Mouse (Mus musculus) lung, postnatal 0 days (tissue): ENCODE measurements around the gene Pcsk5. TPM values are rescaled to one million over a fixed set of nuclear protein-coding genes. Genes with fewer than 3 reads are reported as not detected.

Source experiments
- ATAC-seq: fragments of 200-750 bp; cut with Nextera tagmentation; 2 replicates; pipeline ENCODE4 v1.8.0; 2017; ENCODE audit warnings: moderate library complexity
- DNase-seq: peaks from one replicate; pipeline ENCODE4 v3.0.0-alpha.2; 2016; ENCODE audit warnings: low spot score
- H3K27ac ChIP-seq: fragments of 300-500 bp; sonication (generic); 2 replicates; pipeline ENCODE4 v1.5.1; 2014; ENCODE audit warnings: antibody characterized with exemption, mild to moderate bottlenecking, low read length, mixed read lengths
- H3K27me3 ChIP-seq: fragments of 300-500 bp; sonication (generic); replicated peaks from 2 replicates; pipeline ENCODE4 v1.6.1; 2014; ENCODE audit warnings: low read length, mixed read lengths; ENCODE audit not compliant: insufficient read depth
- H3K36me3 ChIP-seq: fragments of 300-500 bp; sonication (generic); 2 replicates; pipeline ENCODE4 v1.6.1; 2014; ENCODE audit warnings: low read length, mixed read lengths; ENCODE audit not compliant: insufficient read depth
- H3K4me1 ChIP-seq: fragments of 300-500 bp; sonication (generic); 2 replicates; pipeline ENCODE4 v1.6.1; 2014; ENCODE audit warnings: antibody characterized with exemption, low read depth, low read length, mixed read lengths; ENCODE audit not compliant: insufficient read depth
- H3K4me2 ChIP-seq: fragments of 300-500 bp; sonication (generic); replicated peaks from 2 replicates; pipeline ENCODE4 v1.6.1; 2014; ENCODE audit warnings: low read depth, mild to moderate bottlenecking, low read length, moderate library complexity, mixed read lengths
- H3K4me3 ChIP-seq: fragments of 300-500 bp; sonication (generic); 2 replicates; pipeline ENCODE4 v1.5.1; 2014; ENCODE audit warnings: low read depth, low read length
- H3K9ac ChIP-seq: fragments of 300-500 bp; sonication (generic); replicated peaks from 2 replicates; pipeline ENCODE4 v1.6.1; 2014; ENCODE audit warnings: low read depth, mild to moderate bottlenecking
- H3K9me3 ChIP-seq: fragments of 300-500 bp; sonication (generic); 2 replicates; pipeline ENCODE4 v1.6.1; 2016; ENCODE audit warnings: low read length, mixed read lengths
- CTCF ChIP-seq: IDR thresholded peaks from 2 replicates; pipeline ENCODE4 v1.5.1; 2016; ENCODE audit warnings: antibody characterized with exemption, mild to moderate bottlenecking
- EP300 ChIP-seq: IDR thresholded peaks from 2 replicates; pipeline ENCODE4 v1.6.1; 2016; ENCODE audit warnings: antibody characterized with exemption, mild to moderate bottlenecking, control low read depth
- WGBS: fragments of 180-500 bp; shearing (Covaris S2); extraction: QIAGEN DNeasy Blood & Tissue Kit; methylation state at CpG from one replicate; pipeline ENCODE4 v1.1.7; 2014; 5-methylcytosine and 5-hydroxymethylcytosine counted together
- polyA plus RNA-seq: library from polyadenylated mRNA; unstranded; fragments of >200 nt; fragmentation: Nextera tagmentation; extraction: Ambion mirVana; gene quantifications from 2 replicates; pipeline ENCODE4 v1.2.1, GENCODE M21; 2015

Gene Pcsk5
- polyA plus RNA-seq, 1 experiment from 2014 or later, result 26.3 TPM

DNA sequence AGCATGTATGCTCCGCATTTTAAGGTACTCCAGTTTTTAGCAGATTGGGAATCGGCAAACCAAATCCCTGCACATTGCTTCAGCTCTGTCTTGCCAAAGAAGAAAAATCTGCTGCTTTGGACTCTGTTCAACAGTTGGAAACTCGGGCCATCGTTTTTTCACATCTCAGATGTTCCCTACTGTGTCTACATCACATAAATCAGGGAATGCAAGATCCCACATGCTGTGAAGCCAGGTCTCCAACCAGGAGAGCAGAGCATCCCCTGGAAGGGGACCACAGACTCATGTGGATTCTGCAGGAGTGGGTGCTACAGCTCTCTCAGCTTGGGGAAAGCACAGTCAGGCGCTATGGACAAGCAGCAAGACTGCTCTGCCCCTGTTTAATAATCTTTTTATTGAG is 18.4 kb downstream of the Pcsk5 start:
- Histone ChIP-seq H3K9me3 (no peaks in the 10 kb centered on the region), H3K36me3 (no peaks in the 10 kb centered on the region), H3K4me1 (no peaks in the 10 kb centered on the region), H3K4me2 (no peak overlapping the region), H3K9ac (no peak overlapping the region), H3K27ac (no peak overlapping the region), H3K4me3 (no peak overlapping the region), H3K27me3 (no peaks in the 10 kb centered on the region)
- no peak for TF ChIP-seq CTCF
- TF ChIP-seq EP300, result no peak
- DNase-seq, result no peak
- 70% methylated on average over 5 of the region's 5 CpGs for WGBS
- ATAC-seq, result no peak

DNA sequence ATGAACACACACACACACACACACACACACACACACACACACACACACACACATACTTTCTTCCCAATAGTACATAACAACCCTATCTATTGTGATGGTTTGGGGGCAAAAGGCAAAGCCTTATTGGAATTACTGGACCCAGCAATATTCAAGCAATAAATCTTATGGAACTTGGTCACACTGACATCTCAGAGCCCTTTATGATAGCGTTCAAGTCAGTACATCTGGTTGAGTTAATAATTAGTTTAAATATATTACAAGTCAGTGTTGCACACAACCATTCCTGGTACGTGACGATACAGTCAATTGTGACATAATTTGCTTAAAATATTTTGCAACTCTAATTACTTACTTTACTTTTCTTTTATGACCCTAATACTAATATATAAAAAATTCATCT is 22.4 kb downstream of the Pcsk5 start:
- Histone ChIP-seq H3K4me1 (no peaks in the 10 kb centered on the region; the same call in 1 of the 2 replicates), H3K27me3 (no peaks in the 10 kb centered on the region), H3K4me2 (no peak overlapping the region), H3K9ac (no peak overlapping the region), H3K4me3 (no peak overlapping the region), H3K27ac (no peak overlapping the region), H3K36me3 (no peaks in the 10 kb centered on the region), H3K9me3 (no peaks in the 10 kb centered on the region)
- 86% methylated on average over 3 of the region's 3 CpGs for WGBS
- ATAC-seq (no peak), DNase-seq (no peak)
- TF ChIP-seq CTCF (no peak), EP300 (no peak)

DNA sequence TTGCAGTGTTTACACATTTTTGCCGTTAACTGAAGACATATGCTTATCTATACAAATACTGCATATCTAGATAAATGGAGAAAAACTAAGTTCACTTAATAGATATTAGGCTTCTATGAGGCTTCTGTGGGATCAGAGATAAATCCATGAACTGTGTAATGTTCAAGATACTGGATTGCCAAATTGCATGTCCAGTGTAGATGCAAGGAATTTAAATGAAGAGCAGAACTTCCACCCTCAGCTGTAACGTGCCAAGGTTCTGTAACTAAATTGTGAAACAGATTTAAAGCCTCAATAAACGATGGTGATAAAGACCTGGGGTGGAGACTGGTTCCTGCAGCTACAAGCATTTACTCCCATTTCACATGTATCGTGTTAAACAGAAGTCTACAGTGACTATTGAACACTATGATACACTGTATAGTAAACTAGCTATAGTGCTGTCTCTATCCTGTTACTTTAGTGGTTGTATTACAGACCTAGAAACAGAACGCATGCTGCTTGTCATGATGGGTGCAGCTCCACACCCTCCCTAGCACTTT is 23.9 kb downstream of the Pcsk5 start:
- H3K27me3 ChIP-seq, result no peaks in the 10 kb centered on the region
- H3K27ac ChIP-seq, result no peak overlapping the region
- ATAC-seq, result no peak
- H3K4me1 ChIP-seq, result no peaks in the 10 kb centered on the region; the same call in 1 of the 2 replicates
- no peak overlapping the region for H3K4me3 ChIP-seq
- DNase-seq, result peak; percentile 29
- 40% methylated on average over 5 of the region's 5 CpGs for WGBS
- no peaks in the 10 kb centered on the region for H3K36me3 ChIP-seq
- H3K9me3 ChIP-seq, result no peaks in the 10 kb centered on the region
- no peak overlapping the region for H3K9ac ChIP-seq
- TF ChIP-seq EP300, result no peak
- no peak overlapping the region for H3K4me2 ChIP-seq

DNA sequence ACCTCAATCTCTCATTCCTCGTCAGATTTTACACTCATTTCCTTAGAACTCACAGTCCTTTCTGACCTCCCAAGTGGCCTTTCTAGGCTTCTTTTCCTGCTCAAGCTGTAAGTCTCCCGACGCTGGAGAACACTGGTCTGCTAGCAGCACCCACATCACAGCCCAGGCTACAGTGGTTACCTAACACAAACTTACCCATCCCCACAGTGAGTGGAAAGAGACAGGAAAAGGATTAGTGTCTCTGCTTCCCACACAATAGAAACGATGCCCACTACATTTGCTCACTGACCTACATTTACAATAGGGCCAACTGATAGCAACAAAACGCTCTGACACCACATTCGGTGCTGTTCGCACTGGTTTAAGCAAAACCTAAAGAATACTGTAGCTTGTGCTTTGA is 24.8 kb downstream of the Pcsk5 start:
- Histone ChIP-seq H3K9me3 (no peaks in the 10 kb centered on the region), H3K36me3 (no peaks in the 10 kb centered on the region), H3K4me3 (no peak overlapping the region), H3K27me3 (no peaks in the 10 kb centered on the region), H3K4me1 (no peaks in the 10 kb centered on the region; the same call in 1 of the 2 replicates), H3K4me2 (no peak overlapping the region), H3K27ac (no peak overlapping the region), H3K9ac (no peak overlapping the region)
- 30% methylated on average over 7 of the region's 7 CpGs for WGBS
- ATAC-seq (no peak), DNase-seq (no peak)
- TF ChIP-seq CTCF (no peak), EP300 (no peak)

DNA sequence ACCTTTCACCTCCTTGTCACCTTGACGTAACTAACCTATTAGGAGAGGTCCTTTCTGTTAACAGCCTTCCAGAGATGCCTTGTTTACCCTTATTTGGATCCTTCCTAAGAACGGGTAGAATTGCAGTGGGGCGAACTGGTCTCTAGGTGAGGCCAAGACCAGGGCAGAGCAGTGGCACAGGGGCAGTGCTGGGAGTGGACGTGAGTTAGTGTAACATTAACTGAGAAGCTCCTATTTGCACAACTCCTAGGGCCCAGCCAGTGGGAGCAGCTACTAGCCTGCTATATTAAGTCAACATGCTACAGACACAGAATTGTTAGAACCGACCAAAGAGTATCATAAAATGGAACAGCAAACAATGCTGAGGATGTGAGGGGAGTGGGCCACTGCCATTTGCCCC is 30.8 kb downstream of the Pcsk5 start:
- Histone ChIP-seq H3K4me3 (no peak overlapping the region), H3K4me2 (no peak overlapping the region), H3K36me3 (no peaks in the 10 kb centered on the region), H3K27me3 (no peaks in the 10 kb centered on the region), H3K9me3 (no peaks in the 10 kb centered on the region), H3K27ac (no peak overlapping the region), H3K9ac (no peak overlapping the region), H3K4me1 (no peaks in the 10 kb centered on the region)
- WGBS, result 65% methylated on average over 5 of the region's 5 CpGs
- TF ChIP-seq EP300 (no peak), CTCF (no peak)
- DNase-seq, result no peak
- no peak for ATAC-seq

DNA sequence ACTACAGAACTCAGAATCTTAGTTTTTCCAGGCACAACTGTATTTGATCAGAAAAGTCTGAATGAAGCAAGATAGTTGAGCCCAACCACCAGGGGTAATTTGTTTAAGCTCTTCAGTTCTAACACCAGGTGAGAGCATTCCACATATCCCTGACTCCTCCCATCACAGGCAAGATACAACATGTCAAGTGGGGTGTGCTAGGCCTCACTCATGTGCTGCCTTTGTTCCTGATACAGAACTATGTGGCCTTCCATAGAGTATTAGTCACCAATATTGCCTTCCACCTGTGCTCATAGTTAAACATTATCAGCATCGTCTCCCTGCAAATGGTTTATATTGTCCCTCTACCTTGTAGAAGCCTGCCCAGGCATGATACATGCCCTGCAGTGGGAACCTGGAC is 36.6 kb downstream of the Pcsk5 start:
- Histone ChIP-seq H3K36me3 (no peaks in the 10 kb centered on the region), H3K27ac (no peak overlapping the region), H3K27me3 (no peaks in the 10 kb centered on the region), H3K9me3 (no peaks in the 10 kb centered on the region), H3K4me3 (no peak overlapping the region), H3K4me1 (no peaks in the 10 kb centered on the region), H3K4me2 (no peak overlapping the region), H3K9ac (no peak overlapping the region)
- ATAC-seq (peak; percentile 57; the same call in 1 of the 2 replicates), DNase-seq (peak; percentile 20)
- 60% methylated on average over 1 of the region's 1 CpGs for WGBS
- TF ChIP-seq EP300, result no peak
- no peak for TF ChIP-seq CTCF
